Mouse (Mus musculus) urinary bladder, adult 2 months (tissue): ENCODE measurements around the gene Raver1. TPM values are rescaled to one million over a fixed set of nuclear protein-coding genes. Genes with fewer than 3 reads are reported as not detected.
"Not testable (repeated sequence)": the region's sequence is repeated elsewhere in the genome, so short reads cannot be mapped to it uniquely, and the experiment has no call there.

ENCODE experiments used
- DNase-seq: peaks from one replicate; pipeline ENCODE4 v3.0.0; 2022; ENCODE audit warnings: low spot score
- polyA plus RNA-seq: library from polyadenylated mRNA; depleted of rRNA; stranded (reverse); fragments of >200 nt; gene quantifications from 2 replicates; pipeline ENCODE4 v1.2.3, GENCODE M21; 2012

Gene Raver1
- polyA plus RNA-seq, 1 experiment, result 24.2 TPM

- no peak for DNase-seq
Observed at GRCm38 (mm10) chr9:21105760-21106564, 14.2 kb upstream of the Raver1 start.

DNA sequence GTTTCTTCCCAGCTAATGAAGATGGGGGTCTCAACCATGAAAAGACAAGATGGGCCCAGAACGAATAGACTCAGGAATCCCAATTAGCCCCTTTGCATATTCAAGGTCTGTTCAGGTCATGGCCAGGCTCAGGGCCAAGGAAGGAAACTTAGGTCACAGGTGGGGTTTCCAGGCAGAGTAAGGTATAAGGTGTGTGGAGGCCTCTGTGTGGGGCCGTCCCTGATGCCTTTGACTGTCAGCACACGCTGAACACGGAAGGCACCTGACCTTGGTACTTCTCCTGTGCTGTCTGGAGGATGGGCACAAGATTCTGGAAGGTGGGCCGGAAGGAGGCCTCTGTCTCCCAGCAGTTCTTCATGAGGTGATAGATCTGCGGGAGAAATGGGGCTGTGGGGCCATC, 13.0 kb upstream of the Raver1 start:
- no peak for DNase-seq

- DNase-seq, result no peak
Observed at GRCm38 (mm10) chr9:21102076-21102475, 10.3 kb upstream of the Raver1 start.

DNA sequence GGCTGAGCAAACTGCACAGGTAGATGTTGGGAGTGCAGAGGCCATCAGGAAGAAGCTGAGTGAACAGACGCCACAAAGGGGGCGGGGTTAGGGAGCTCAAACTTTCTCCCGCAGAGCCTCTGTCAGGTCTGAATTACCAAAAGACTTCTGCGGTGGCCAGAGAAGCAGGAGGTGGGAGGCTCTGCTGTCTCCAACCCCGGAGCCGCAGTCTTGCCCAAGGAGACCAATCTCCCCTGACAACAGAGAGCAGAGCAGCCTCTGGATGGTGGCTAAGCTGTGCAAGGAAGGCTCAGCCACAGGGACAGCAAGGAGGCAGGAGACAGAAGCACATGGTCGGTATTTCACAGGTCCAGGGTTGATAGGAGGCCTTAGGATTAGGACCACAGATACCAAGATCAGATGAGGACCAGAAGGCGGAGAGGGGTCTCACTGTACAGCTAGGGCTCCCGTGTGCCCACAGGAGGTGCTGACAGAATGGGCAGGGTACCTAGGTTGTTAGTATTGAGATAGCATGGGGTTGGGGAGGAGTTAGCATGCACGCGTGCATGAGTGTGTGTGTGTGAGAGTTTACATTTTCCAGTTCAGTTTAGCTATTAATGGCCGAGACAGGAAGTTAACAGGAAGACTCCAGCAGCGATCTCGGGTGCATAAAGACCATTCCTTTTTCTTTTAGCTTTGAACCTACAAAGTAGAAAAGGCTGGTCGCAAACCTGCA, 8.8 kb upstream of the Raver1 start:
- no peak for DNase-seq

DNA sequence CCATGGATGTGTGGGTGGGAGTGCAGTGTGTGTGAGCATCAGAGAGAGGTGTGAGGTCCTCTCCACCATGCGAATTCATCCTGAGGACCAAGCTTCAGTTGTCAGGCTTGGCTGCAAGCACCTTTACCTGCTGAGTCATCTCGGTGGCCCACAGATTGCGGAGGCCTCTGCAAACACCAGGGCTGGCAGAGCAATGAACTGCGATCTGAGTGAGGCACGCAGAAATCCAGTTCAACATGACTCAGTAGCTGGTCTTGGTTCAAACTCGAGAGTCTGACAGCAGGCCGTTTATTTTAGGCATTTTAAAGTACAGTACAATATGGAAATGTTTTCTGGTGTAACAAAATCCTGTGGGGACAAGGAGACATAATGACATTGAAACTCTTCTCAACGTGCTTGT, 6.0 kb upstream of the Raver1 start:
- DNase-seq, result no peak

DNA sequence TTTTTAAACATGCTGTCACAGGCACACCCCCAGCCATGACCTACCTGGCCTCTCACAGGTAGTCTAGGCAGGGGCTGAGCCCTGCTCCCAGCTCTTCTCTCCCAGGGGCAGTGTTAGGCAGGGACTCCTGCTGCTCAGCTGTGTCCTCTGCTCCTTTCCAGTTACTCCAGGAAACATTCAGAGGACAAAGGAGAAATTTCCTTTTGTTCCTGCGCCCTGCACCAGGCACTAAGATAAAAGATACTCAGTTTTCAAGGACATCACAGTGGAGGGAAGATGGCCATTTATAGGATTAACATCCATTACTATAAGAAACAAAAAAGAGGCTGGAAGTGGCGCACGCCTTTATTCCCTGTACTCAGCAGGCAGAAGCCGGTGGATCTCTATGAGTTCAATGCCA, 4.2 kb upstream of the Raver1 start:
- no peak for DNase-seq

- DNase-seq, result no peak
Observed at GRCm38 (mm10) chr9:21093423-21093822, 1.6 kb upstream of the Raver1 start.

GRCm38 (mm10) chr9:21090972-21091706, 669 bp downstream of the Raver1 start:
- DNase-seq, result no peak

DNA sequence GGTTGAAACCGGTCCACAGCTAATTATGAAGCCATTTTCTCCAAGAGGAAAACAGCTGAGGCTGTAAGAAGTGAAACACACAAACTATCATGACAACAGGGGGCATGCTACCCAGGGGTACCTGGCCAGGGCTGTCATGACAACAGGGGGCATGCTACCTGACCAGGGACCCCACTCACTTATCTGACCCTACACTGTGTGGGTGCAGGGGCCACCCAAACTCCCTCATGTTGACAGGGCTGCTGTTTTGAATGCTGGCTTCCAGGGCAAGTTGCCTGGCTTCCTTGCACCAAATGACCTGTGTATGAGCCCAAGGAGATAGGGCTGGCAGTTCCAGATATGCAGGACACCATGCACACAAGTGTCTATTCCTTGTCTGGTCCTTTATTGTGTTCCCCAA, 1.3 kb downstream of the Raver1 start:
- no peak for DNase-seq

DNA sequence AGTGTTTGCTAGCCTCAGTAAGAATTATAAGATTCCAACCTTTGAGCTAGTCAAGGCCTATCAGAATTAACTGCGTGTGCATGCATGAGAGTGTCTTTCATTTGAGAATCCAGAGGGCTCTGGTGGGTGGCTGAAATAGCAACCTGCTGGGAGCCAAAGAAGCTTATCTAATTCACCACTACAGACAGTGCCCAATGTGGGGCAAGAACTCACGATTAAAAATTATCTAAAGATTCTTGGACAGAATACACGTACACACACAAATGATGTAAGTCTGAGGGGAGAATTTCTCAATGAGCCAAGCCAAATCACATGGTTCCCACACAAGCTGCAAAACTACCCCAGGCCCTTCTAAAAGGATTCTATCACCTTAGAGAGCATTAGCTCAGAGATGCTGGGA, 8.5 kb downstream of the Raver1 start:
- no peak for DNase-seq

DNA sequence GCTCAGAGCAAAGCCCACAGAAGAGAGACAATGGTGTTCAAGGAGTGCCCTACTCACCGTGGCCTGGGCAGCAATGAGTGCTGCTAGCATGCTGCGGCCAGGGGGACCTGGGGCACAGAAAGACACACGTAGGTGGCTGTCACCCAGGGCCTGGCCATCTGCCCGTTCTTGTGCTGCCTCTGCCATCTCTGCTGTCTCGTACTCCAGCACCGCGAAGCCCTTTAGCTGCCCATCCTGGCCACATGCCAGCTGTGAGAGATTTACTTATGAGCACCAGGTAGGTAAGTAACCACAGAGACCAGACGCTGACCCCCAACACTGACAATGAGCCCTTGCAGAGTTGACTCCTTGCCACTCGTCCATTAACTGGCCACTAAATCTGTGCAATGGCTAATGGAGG, 10.7 kb downstream of the Raver1 start:
- DNase-seq, result no peak

- no peak for DNase-seq
Observed at GRCm38 (mm10) chr9:21075625-21076024, 16.2 kb downstream of the Raver1 start.

- DNase-seq, result no peak
Observed at GRCm38 (mm10) chr9:21074173-21074572, 17.6 kb downstream of the Raver1 start.

GRCm38 (mm10) chr9:21073044-21073840, 18.6 kb downstream of the Raver1 start, which contains the start of the genes Gm49373 and Fdx1l:
Gm49373 (minus strand) TSS chr9:21073096.
Fdx1l (minus strand) TSS chr9:21073614.
- peak; percentile 76 for DNase-seq

DNA sequence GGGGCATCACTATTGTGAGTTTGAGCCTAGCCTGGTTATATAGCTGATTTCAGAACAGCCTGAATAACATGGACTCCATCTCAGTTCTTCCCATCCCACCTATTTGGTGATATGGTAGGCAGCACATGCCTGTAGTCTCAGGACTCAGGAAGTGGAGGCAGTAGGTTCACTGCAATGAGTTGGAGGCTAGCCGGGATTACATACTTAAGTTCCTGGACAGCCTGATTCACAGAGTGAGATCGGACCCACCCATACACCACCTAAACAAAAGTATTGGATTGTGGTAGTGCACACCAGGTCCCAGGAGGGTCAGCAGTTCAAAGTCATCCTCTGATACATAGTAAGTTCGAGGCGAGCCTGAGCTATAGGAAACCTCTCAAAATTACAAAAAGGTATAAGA, 19.2 kb downstream of the Raver1 start:
- DNase-seq, result no peak

DNA sequence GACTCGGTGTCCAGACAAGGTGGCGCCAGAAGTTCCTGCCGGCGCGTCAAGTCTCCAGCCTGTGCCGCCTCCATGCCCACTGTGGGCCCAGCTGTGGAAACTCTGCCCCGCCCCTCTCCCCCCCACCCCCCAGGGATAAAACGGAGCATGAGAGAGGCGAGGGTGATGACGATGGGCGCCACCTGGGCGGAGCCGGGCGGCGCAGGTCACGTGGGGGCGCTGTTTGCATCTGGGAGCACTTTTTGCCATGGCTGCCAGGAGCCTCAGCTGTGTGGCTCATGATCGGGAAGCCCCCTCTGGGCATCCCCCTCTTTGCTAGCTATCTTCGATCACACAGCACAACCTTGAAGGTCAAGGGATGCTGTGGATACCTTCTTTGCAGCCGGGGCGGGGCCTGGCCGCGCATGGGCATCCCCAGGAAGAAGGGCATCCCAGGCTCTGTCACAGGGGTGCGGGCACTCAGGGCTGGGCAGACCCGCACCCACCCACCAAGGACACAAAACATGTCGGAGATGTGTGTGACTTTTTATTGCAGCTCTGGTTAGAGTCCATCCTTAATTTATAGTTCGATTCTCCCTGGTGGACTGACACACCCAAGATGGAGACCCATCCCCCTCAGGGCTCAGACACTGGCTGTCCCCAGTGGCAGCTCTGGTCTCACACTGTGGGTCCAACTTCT, 24.7 kb downstream of the Raver1 start, which contains the start of gene Zglp1:
TSS of gene Zglp1 (minus strand) at position 88 of the 679 bp plus-strand sequence.
- DNase-seq, result no peak

DNA sequence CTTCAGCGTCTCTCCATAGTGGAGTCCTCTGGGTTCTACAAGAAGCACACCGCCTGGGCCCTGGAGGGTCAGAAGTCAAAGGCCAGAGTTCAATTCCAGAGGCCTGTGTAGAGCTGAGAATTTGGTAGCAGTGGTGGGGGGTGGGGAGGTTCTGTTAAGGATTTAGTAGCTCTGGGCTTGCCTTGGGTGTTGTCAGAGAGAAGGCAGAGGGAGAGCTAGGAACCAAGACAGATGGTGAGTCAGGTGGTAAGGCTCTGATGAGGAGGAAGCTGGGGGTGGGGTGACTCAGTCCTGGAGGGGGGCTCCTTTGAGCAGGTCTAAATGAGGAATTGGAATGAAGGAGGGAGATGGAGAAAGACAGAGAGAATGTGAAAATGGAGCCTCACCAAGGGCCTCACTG, 28.9 kb downstream of the Raver1 start:
- DNase-seq, result no peak

DNA sequence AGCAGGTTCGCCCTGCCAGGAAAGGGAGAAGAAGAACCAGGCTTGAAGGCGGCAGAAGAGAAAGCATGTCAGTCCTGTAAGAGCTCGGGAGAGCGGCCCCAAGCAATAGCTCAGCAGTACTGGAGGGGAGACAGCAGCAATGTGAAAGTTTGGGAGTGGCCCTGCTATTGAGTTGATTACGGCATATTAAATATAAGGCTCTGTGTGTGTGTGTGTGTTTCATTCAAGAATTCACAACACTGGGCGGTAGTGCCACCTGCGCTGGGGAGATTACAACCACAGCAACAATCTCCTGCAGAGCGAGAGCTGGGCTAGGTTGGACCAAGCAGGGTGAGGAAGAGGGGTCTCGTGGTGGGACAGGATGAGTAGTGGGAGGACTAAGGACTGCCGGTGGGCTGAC, 40.2 kb downstream of the Raver1 start:
- DNase-seq, result no peak

DNA sequence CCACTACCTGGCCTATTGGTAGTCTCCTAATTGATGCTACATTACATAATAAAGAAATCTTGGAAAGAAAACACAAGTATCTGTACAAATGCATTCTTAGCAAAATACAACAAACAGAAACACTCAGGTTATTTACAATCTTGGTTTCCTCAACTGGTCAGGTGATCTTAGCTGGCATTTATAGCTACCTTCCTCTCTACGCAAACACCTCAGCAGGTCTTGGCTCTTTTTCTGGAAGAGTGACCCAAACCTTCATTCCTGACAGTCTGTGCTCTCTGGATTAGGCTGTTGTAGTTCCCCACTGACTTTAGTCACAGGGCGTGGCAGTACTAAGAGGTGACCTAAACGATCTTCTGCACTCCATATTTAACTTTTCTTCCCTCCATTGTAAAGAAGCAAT, 46.6 kb downstream of the Raver1 start:
- no peak for DNase-seq

GRCm38 (mm10) chr9:21044785-21045184, 47.0 kb downstream of the Raver1 start:
- not testable (repeated sequence) for DNase-seq

GRCm38 (mm10) chr9:21043563-21043962, 48.2 kb downstream of the Raver1 start:
- DNase-seq, result no peak
